Mouse (Mus musculus): ENCODE results near the gene Cgrrf1.

DNA sequence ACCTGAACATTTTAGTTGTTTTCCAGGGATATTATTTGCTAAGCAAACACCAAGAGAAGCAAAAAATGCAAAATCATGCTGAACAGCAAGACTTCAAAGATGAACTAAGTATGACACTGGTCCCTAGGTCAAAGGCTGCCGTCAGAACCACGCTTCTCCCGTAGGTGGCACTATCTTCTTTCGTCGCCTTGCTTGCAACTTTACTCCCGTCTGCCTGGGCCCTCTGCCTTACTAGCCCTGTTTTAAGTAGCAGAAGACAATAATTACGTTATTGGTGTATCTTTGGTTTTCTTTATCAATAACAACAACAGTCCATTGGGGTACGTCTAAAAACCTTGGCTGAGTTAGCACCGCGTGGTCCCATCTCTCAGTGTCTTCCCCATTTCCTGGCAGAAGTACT lies 49.0 kb downstream of the Cgrrf1 start:
- TF ChIP-seq CTCF (IDR thresholded peaks at IDR 0.05; ENCODE audit: low read depth, low read length) (peak; percentile 88), POLR2A (IDR thresholded peaks at IDR 0.05; ENCODE audit: extremely low read depth, insufficient read depth, low read length) (no peak)

Measured in liver, adult 2 months (tissue).